Mouse (Mus musculus) erythroblast, embryonic 14.5 days (primary cell): ENCODE data around the gene Olfr1008.

Source experiments
- GATA1 ChIP-seq: IDR thresholded peaks from 2 replicates; pipeline ENCODE4 v1.6.1; 2012; ENCODE audit warnings: low read length, inconsistent platforms, mixed read lengths
- TAL1 ChIP-seq: IDR thresholded peaks from 3 replicates; pipeline ENCODE4 v1.6.1; 2012; ENCODE audit warnings: low read length, inconsistent platforms, mixed read lengths

DNA sequence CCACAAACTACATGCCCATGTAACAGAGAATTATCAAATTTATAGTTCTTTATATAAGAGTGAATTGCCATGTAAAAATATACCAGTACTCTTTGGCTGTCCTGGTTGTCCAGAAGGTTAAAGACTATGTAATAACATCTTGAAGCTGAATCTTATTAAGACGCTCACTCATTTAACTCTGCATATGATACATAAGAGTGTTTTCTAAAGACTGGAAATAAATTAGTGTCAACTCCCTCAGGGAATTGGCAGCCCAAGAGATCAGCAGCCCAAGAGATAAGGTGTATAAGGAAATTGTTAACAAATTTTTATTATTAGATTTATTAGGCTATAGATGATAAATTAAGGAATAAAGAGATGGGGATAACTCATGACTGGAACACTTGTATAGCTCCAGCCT lies 38.6 kb upstream of the Olfr1008 start, which contains the start of gene Olfr1002:
- TF ChIP-seq GATA1, result no peak
- TF ChIP-seq TAL1, result no peak
